Mouse (Mus musculus) c-Kit-positive CD71-positive TER-119-negative erythroid progenitor cells, embryonic 14.5 days (primary cell): ENCODE data around the gene Gpkow.
"Not testable (repeated sequence)": the region's sequence is repeated elsewhere in the genome, so short reads cannot be mapped to it uniquely, and the experiment has no call there.

Experiments
- DNase-seq: peaks from one replicate; pipeline ENCODE4 v3.0.0-alpha.2; 2013; ENCODE audit warnings: low read depth

The Gpkow gene

GRCm38 (mm10) chrX:7745429-7745828, 48.5 kb downstream of the Gpkow start:
- DNase-seq: no peak

GRCm38 (mm10) chrX:7750432-7751116, 53.6 kb downstream of the Gpkow start, which contains the start of gene Ccdc120:
Gene Ccdc120 (minus strand): TSS chrX:7750905.
- no peak for DNase-seq

- DNase-seq: not testable (repeated sequence)
Measured at GRCm38 (mm10) chrX:7753627-7754026, 56.7 kb downstream of the Gpkow start.
